Mouse (Mus musculus) bone marrow, adult 2 months (tissue): ENCODE results near the gene Nrp2.

Experiments
- CTCF ChIP-seq: fragments of 200-500 bp; IDR thresholded peaks from 2 replicates; pipeline ENCODE4 v1.5.1; 2011; ENCODE audit warnings: low read length, control low read depth; ENCODE audit not compliant: control insufficient read depth, insufficient read depth
- POLR2A ChIP-seq: fragments of 200-500 bp; IDR thresholded peaks from 2 replicates; pipeline ENCODE4 v1.6.1; 2011; ENCODE audit warnings: low read depth, mild to moderate bottlenecking, control low read depth, low read length, borderline replicate concordance; ENCODE audit not compliant: control insufficient read depth

DNA sequence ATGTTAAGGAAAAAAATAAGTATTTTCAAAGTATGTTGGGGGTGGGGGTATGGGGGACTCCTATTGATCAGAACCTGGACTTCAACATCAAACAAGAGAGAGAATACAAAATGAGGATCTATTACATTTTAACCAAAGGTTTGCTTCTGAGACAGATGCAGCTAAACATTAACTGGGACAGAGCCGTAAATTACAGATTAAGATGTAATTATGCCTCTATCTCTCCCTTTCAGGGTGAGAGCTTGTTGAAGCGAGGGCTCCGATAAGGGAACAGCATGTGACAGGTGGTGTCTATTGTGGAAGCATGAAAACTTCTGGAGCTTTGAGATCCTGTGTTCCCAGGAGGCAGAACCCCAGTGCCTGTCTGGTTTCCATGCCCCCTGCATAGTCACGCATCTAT is 3.3 kb upstream of the Nrp2 start:
- TF ChIP-seq CTCF (no peak), POLR2A (no peak)
